Mouse (Mus musculus) small intestine, adult 2 months (tissue): ENCODE data around the gene Sulf2. TPM values are rescaled to one million over a fixed set of nuclear protein-coding genes. Genes with fewer than 3 reads are reported as not detected.

ENCODE experiments used
- H3K27ac ChIP-seq: fragments of 200-500 bp; 2 replicates; pipeline ENCODE4 v1.5.1; 2012; ENCODE audit warnings: low read depth, low read length, control low read depth, inconsistent platforms; ENCODE audit not compliant: insufficient read depth
- H3K27me3 ChIP-seq: fragments of 200-500 bp; 2 replicates; pipeline ENCODE4 v1.6.1; 2012; ENCODE audit warnings: mild to moderate bottlenecking, moderate library complexity, low read length, inconsistent platforms; ENCODE audit not compliant: control insufficient read depth, insufficient read depth
- H3K36me3 ChIP-seq: fragments of 200-500 bp; 2 replicates; pipeline ENCODE4 v1.6.1; 2012; ENCODE audit warnings: mild to moderate bottlenecking, low read length, control low read depth, inconsistent platforms; ENCODE audit not compliant: control insufficient read depth, insufficient read depth
- H3K4me1 ChIP-seq: fragments of 200-500 bp; 2 replicates; pipeline ENCODE4 v1.6.1; 2012; ENCODE audit warnings: low read length, inconsistent platforms, mixed read lengths; ENCODE audit not compliant: control insufficient read depth, insufficient read depth, insufficient read length
- H3K4me3 ChIP-seq: fragments of 200-500 bp; 2 replicates; pipeline ENCODE4 v1.5.1; 2012; ENCODE audit warnings: low read depth, mild to moderate bottlenecking, control low read depth, inconsistent platforms, low read length, moderate library complexity
- CTCF ChIP-seq: fragments of 200-500 bp; IDR thresholded peaks from 2 replicates; pipeline ENCODE4 v1.5.1; 2012; ENCODE audit warnings: low read depth, mild to moderate bottlenecking, control low read depth, inconsistent platforms, low read length, moderate library complexity, mixed read lengths; ENCODE audit not compliant: insufficient replicate concordance, insufficient read length; ENCODE audit errors: extremely low read depth
- POLR2A ChIP-seq: fragments of 200-500 bp; IDR thresholded peaks from 2 replicates; pipeline ENCODE4 v1.6.1; 2012; ENCODE audit warnings: low read depth, mild to moderate bottlenecking, control low read depth, inconsistent platforms, low read length, moderate library complexity
- WGBS: fragments of 180-500 bp; shearing (Covaris S2); methylation state at CpG from one replicate; pipeline ENCODE4 v1.1.7; 2018; 5-methylcytosine and 5-hydroxymethylcytosine counted together
- polyA plus RNA-seq: library from polyadenylated mRNA; depleted of rRNA; stranded (reverse); fragments of >200 nt; gene quantifications from 2 replicates; pipeline ENCODE4 v1.2.3, GENCODE M21; 2012

The Sulf2 gene
- polyA plus RNA-seq, 1 experiment, result 75.6 TPM

DNA sequence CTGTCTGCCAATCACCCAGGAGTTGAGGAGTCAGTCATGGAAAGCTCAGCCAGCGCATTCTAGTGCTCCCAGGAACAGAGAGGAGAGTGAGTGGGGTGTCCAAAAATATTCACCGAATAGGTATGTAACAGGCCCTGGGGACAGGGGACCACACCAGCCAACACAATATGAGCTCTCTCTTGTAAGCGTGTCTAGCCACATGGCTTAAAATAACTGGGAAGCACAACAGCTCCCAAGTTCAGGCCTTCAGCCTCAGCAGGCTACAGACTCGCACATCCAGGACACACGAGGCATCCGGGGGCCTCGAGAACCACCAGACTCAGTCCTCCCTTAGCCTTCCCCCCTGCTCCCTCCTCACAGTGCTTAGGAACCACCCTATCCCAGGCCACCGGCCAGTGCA lies 6.0 kb downstream of the Sulf2 start:
- Histone ChIP-seq H3K27ac (no peak overlapping the region), H3K4me1 (peaks cover 37% of the 10 kb centered on the region)
- 92% methylated on average over 8 of the region's 8 CpGs for WGBS

DNA sequence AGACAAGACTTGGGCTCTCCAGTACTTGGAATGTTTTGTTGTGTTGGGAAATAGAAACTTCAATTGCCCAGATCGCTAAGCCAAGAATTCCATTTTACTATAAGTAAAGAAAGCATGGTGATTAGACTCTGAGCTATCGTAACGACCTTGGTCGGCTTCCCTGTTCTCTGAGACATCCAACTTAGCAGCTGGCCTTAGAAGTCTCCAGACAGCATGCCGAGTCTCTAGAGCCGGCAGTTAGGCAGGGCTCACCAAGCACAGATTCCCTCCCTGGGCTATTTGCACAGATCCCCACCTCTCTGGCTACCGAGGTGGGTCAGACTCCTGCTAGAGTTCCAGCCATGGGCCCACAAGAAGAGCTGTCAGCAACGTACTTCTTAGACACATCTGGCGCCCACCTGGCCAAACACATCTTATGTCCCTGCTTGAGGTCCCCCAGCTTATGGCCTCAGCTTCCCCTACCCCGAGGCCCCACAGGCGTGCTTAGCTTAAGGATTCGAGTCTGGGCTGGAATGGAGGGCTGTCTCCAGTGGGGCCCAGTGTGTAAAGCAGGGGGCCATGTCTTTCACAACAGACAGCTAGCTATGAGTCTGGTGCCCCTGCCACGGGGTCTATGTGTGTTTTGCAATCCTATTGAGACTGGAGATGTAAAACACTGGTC lies 6.7 kb downstream of the Sulf2 start:
- no peaks in the 10 kb centered on the region for H3K36me3 ChIP-seq
- TF ChIP-seq POLR2A (no peak), CTCF (no peak)
- H3K27ac ChIP-seq, result peak overlapping the region; percentile 70
- WGBS, result 36% methylated on average over 13 of the region's 13 CpGs
- no peaks in the 10 kb centered on the region for H3K27me3 ChIP-seq
- no peak overlapping the region for H3K4me3 ChIP-seq
- peaks cover 37% of the 10 kb centered on the region for H3K4me1 ChIP-seq

More for the DNA sequence above, 6.0 kb downstream of the Sulf2 start:
- no peak overlapping the region for H3K4me3 ChIP-seq
- H3K27me3 ChIP-seq, result no peaks in the 10 kb centered on the region
- TF ChIP-seq POLR2A (no peak), CTCF (no peak)
- no peaks in the 10 kb centered on the region for H3K36me3 ChIP-seq

DNA sequence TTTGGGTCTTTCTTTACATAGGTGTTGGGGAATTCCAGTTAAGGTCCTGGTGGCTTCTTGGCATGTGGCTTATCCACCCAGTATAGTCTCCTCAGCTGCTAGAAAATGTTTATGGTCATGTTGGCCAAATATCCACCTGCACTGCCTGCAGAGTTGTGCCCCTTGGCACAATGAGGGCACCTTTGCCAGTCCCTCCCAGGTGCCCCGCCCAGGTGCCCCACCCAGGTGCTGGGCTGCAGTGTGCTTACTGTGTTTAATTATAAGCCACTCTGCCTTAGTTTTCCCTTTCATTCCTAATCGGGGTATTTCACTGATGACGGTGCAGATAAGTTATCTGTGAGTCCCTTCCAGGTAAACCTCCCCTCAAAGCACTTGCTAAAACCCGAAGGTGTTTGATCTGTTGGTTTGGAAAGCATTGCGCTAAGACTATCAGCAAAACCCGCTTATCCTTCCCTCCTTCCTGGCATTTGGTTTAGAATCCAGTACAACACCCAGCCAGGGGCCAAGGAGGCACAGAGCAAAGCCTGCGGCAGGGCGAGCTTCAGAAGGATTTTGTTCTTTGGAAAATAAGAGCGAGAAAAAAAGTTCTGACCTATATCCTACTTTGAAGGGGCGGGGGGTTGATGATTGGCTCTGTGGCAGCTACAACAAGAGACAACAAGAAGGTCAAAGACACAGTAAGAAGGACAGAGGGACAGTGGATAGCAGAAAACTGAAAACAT lies 7.4 kb downstream of the Sulf2 start:
- no peak for TF ChIP-seq CTCF
- no peak for TF ChIP-seq POLR2A
- H3K4me3 ChIP-seq, result no peak overlapping the region
- peak overlapping the region; percentile 70 for H3K27ac ChIP-seq
- H3K27me3 ChIP-seq, result no peaks in the 10 kb centered on the region
- 31% methylated on average over 10 of the region's 10 CpGs for whole genome bisulfite sequencing
- H3K4me1 ChIP-seq, result peaks cover 41% of the 10 kb centered on the region
- H3K36me3 ChIP-seq, result no peaks in the 10 kb centered on the region

DNA sequence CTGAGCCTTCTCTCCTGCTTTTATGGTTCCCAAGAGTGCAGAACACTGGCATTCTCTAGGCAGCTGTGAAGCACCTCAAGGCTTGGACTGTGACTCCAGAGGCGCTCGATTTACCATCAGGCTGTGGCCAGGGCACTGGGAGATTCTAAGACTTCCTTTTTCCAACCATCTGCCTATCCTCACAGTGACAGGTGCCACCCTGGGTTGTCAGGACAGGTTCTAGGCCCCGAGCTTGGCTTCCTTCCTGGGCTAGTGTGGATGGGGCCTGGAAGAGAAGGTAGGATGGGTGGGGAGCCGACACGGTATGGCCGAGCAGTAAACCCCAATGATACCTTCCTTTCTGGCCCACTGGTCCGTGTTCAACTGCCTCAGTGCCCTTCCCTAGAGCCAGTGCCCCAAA lies 9.0 kb downstream of the Sulf2 start:
- TF ChIP-seq CTCF (no peak), POLR2A (no peak)
- no peaks in the 10 kb centered on the region for H3K36me3 ChIP-seq
- WGBS, result 77% methylated on average over 7 of the region's 7 CpGs
- H3K4me3 ChIP-seq, result no peak overlapping the region
- no peak overlapping the region for H3K27ac ChIP-seq
- H3K27me3 ChIP-seq, result no peaks in the 10 kb centered on the region
- peaks cover 49% of the 10 kb centered on the region for H3K4me1 ChIP-seq

DNA sequence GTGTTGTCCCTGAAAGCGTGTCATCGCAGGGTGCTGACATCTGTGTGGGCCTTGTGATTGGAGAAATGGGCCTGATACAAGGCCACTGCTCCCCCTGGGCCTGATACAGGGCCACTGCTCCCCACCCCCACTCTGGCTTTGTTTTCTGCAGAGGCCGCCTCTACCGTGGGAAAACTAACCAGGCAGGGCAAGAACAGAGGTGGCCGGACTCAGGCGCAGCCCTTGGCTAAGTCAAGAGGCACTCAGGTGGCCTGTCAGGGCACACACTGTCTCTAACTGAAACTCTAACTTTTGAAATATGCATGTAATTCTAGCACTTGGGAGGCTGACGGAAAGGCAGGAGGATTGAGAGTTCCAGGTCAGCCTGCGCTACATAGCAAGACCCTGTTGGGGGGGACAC lies 10.4 kb downstream of the Sulf2 start:
- WGBS, result 96% methylated on average over 8 of the region's 8 CpGs
- TF ChIP-seq POLR2A (no peak), CTCF (no peak)
- peaks cover 62% of the 10 kb centered on the region for H3K4me1 ChIP-seq

DNA sequence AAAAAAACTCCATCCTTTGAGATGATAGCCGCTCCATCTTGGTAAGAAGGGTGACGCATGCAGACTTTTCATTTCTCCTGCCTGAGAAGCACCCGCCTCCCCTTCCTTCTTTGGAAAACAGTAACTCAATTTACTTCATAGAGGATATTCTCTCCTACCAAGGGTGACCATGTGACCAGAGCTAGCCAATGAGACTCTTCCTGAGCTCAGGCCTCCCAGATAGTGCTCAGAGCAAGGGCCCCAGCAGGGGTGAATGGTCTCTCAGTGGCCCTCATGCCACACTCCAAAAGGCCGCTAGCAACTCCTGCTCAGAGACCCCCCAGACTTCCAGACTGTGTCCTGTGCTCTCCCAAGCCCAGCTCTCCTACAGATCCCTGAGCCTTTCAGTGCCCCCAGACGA lies 11.6 kb downstream of the Sulf2 start:
- Histone ChIP-seq H3K27ac (no peak overlapping the region), H3K27me3 (no peaks in the 10 kb centered on the region), H3K36me3 (no peaks in the 10 kb centered on the region), H3K4me1 (peaks cover 66% of the 10 kb centered on the region), H3K4me3 (no peak overlapping the region)
- 88% methylated on average over 5 of the region's 5 CpGs for WGBS
- TF ChIP-seq POLR2A, result no peak
- TF ChIP-seq CTCF, result no peak

More for the DNA sequence above, 10.4 kb downstream of the Sulf2 start:
- Histone ChIP-seq H3K27me3 (no peaks in the 10 kb centered on the region), H3K4me3 (no peak overlapping the region), H3K36me3 (no peaks in the 10 kb centered on the region), H3K27ac (no peak overlapping the region)

DNA sequence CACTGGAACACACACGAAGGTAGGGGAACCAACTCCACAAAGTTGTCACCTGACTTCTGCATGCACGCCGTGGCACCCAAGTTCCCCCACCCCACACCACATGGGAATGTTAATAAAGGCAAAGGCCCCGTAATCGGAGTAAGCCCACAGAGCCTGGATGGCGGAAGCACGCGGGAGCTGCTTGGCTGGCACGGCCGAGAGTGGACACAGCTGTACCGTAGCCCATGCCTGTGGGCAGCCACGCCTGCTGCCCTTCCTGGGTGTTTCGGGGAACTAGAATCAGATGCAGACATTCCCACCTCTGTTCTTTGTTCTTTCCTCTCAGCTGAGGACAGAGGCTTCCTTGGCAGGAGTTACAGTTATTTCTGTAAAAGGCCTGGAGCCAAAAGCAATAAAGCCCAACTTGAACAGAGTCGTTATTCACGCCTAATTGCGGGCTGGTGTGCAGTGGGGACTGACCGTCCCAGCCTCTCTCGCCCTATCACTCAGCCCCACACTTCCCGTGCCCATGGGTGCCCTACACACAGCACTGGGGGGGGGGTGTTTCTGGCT lies 12.8 kb downstream of the Sulf2 start:
- Histone ChIP-seq H3K27me3 (no peaks in the 10 kb centered on the region), H3K36me3 (no peaks in the 10 kb centered on the region), H3K27ac (peak overlapping the region; percentile 88), H3K4me3 (peak overlapping the region; percentile 36), H3K4me1 (peaks cover 66% of the 10 kb centered on the region)
- TF ChIP-seq CTCF, result no peak
- no peak for TF ChIP-seq POLR2A
- WGBS, result 15% methylated on average over 19 of the region's 19 CpGs
